Mouse (Mus musculus): Measurements from ENCODE around the gene Uqcc1. TPM values are rescaled to one million over a fixed set of nuclear protein-coding genes. Genes with fewer than 3 reads are reported as not detected.

Uqcc1 gene
- polyA plus RNA-seq, 1 experiment from 2014 or later, result 59.6 TPM

DNA sequence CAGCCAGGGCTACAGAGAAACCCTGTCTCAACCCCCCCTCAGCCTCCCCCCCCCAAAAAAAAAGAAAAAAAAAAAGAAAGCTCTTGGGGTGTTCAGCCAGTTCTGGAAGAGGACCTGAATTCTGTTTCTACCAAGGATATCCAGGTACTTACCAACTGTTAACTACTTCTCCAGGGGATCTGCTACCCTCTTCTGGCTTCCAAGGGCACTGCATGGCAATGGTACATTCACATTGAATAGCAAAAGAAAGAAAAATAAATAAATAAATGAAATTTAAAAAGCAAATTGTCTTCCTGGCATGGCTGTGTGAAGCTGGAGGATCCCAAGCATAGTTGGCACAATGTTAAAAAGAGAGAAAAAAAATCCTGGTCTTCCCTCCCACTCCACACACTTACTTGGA is 21.9 kb upstream of the Uqcc1 start:
- Histone ChIP-seq H3K27ac (ENCODE audit: low read length) (no peak overlapping the region), H3K27me3 (ENCODE audit: control insufficient read depth, insufficient read depth, low read depth, low read length) (peaks cover 7% of the 10 kb centered on the region), H3K4me1 (replicated peaks; ENCODE audit: control insufficient read depth, insufficient read depth, low read length) (peaks cover 6% of the 10 kb centered on the region; the same call in 1 of the 2 replicates), H3K36me3 (ENCODE audit: control insufficient read depth, insufficient read depth, low read length) (no peaks in the 10 kb centered on the region), H3K9me3 (ENCODE audit: control insufficient read depth, low read length) (no peaks in the 10 kb centered on the region), H3K4me3 (ENCODE audit: low read length) (no peak overlapping the region), H3K9ac (ENCODE audit: low read length) (no peak overlapping the region), H3K4me2 (ENCODE audit: low read depth, low read length) (no peak overlapping the region)
- ATAC-seq (ENCODE audit: low read depth), result no peak

DNA sequence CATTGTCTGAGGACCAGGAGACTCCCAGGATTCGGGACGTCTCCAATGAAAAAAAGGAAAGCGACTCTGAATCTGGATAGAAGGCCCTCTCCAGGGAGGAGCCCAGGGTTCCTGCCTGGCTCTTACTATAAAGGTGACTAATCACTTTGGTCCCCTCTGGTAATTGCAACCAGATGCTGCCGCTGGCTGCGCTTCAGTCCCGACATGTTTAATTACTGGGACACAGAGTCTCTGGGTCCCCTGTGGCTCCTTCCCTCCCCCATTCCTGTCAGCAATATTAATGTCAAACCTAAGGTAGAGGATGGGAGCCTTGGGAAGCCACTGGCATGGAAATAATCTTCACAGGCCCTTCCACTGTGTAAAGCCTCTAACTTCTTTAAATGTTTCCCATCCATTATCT is 19.3 kb upstream of the Uqcc1 start:
- Histone ChIP-seq H3K4me3 (ENCODE audit: low read length) (no peak overlapping the region), H3K4me1 (replicated peaks; ENCODE audit: control insufficient read depth, insufficient read depth, low read length) (peaks cover 8% of the 10 kb centered on the region), H3K9ac (ENCODE audit: low read length) (no peak overlapping the region), H3K36me3 (ENCODE audit: control insufficient read depth, insufficient read depth, low read length) (no peaks in the 10 kb centered on the region), H3K27me3 (ENCODE audit: control insufficient read depth, insufficient read depth, low read depth, low read length) (peaks cover 7% of the 10 kb centered on the region), H3K4me2 (ENCODE audit: low read depth, low read length) (no peak overlapping the region), H3K9me3 (ENCODE audit: control insufficient read depth, low read length) (no peaks in the 10 kb centered on the region), H3K27ac (ENCODE audit: low read length) (no peak overlapping the region)
- no peak for ATAC-seq (ENCODE audit: low read depth)
- 39% methylated on average over 6 of the region's 6 CpGs for WGBS

GRCm38 (mm10) chr2:155947390-155948002 is 17.4 kb upstream of the Uqcc1 start:
- Histone ChIP-seq H3K9me3 (ENCODE audit: control insufficient read depth, low read length) (no peaks in the 10 kb centered on the region), H3K4me2 (ENCODE audit: low read depth, low read length) (no peak overlapping the region), H3K4me3 (ENCODE audit: low read length) (no peak overlapping the region), H3K27me3 (ENCODE audit: control insufficient read depth, insufficient read depth, low read depth, low read length) (peaks cover 7% of the 10 kb centered on the region), H3K4me1 (replicated peaks; ENCODE audit: control insufficient read depth, insufficient read depth, low read length) (peaks cover 11% of the 10 kb centered on the region), H3K27ac (ENCODE audit: low read length) (no peak overlapping the region), H3K36me3 (ENCODE audit: control insufficient read depth, insufficient read depth, low read length) (no peaks in the 10 kb centered on the region), H3K9ac (ENCODE audit: low read length) (no peak overlapping the region)
- WGBS, result 25% methylated on average over 5 of the region's 5 CpGs
- ATAC-seq (ENCODE audit: low read depth), result no peak

- no peak for ATAC-seq (ENCODE audit: low read depth)
- Histone ChIP-seq H3K4me2 (ENCODE audit: low read depth, low read length) (no peak overlapping the region), H3K27ac (ENCODE audit: low read length) (no peak overlapping the region), H3K27me3 (ENCODE audit: control insufficient read depth, insufficient read depth, low read depth, low read length) (peaks cover 7% of the 10 kb centered on the region), H3K4me3 (ENCODE audit: low read length) (no peak overlapping the region), H3K36me3 (ENCODE audit: control insufficient read depth, insufficient read depth, low read length) (no peaks in the 10 kb centered on the region), H3K4me1 (replicated peaks; ENCODE audit: control insufficient read depth, insufficient read depth, low read length) (peaks cover 16% of the 10 kb centered on the region), H3K9me3 (ENCODE audit: control insufficient read depth, low read length) (no peaks in the 10 kb centered on the region), H3K9ac (ENCODE audit: low read length) (no peak overlapping the region)
- 33% methylated on average over 4 of the region's 4 CpGs for WGBS
Measured at GRCm38 (mm10) chr2:155946499-155946898, 16.4 kb upstream of the Uqcc1 start.

DNA sequence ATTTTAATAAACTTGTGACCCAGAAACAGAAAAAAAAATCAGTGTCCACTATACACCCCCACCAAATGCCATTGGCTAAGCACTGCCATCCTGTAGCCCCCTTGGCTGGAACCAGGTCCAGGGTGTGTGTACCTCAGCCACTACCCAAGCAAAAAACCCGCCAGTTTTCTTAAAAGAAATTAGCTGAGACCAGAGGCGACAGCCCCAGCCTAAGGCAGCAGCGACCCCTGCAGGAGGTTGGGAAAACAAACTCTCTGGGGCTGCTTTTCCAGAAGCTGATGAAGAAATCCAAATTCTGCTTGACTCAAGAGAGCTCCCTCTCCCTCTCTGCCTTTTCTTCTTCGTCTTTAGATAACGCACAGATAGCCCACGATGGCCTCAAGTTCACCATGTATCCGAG is 16.0 kb upstream of the Uqcc1 start:
- Histone ChIP-seq H3K36me3 (ENCODE audit: control insufficient read depth, insufficient read depth, low read length) (no peaks in the 10 kb centered on the region), H3K9me3 (ENCODE audit: control insufficient read depth, low read length) (no peaks in the 10 kb centered on the region), H3K9ac (ENCODE audit: low read length) (no peak overlapping the region), H3K27ac (ENCODE audit: low read length) (no peak overlapping the region), H3K4me2 (ENCODE audit: low read depth, low read length) (no peak overlapping the region), H3K4me3 (ENCODE audit: low read length) (no peak overlapping the region), H3K27me3 (ENCODE audit: control insufficient read depth, insufficient read depth, low read depth, low read length) (peaks cover 7% of the 10 kb centered on the region), H3K4me1 (replicated peaks; ENCODE audit: control insufficient read depth, insufficient read depth, low read length) (peaks cover 17% of the 10 kb centered on the region)
- 3% methylated on average over 7 of the region's 7 CpGs for WGBS
- ATAC-seq (ENCODE audit: low read depth), result no peak

DNA sequence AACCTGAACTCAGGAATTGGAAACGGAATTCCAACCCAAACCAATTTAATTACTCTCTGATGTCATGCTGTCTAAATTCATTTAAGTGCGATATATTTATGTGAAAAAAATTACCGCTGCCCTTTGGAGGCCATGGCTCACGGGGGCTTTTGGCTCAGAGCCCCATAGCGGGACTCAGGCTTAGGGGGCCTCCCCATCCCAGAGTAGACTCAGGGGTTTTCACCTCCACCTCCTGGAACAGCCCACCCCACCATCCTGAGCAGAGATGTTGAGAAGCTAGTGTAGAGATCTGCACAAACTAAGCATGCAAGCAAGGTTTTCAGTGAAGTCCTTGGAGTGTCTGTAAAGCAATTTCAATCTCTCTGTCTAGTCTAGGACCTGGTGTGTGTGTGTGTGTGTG is 15.5 kb upstream of the Uqcc1 start:
- Histone ChIP-seq H3K27me3 (ENCODE audit: control insufficient read depth, insufficient read depth, low read depth, low read length) (peaks cover 7% of the 10 kb centered on the region), H3K27ac (ENCODE audit: low read length) (no peak overlapping the region), H3K9me3 (ENCODE audit: control insufficient read depth, low read length) (no peaks in the 10 kb centered on the region), H3K4me3 (ENCODE audit: low read length) (no peak overlapping the region), H3K4me1 (replicated peaks; ENCODE audit: control insufficient read depth, insufficient read depth, low read length) (peaks cover 17% of the 10 kb centered on the region), H3K36me3 (ENCODE audit: control insufficient read depth, insufficient read depth, low read length) (no peaks in the 10 kb centered on the region), H3K4me2 (ENCODE audit: low read depth, low read length) (no peak overlapping the region), H3K9ac (ENCODE audit: low read length) (no peak overlapping the region)
- ATAC-seq (ENCODE audit: low read depth), result no peak
- 53% methylated on average over 5 of the region's 5 CpGs for WGBS

- Histone ChIP-seq H3K4me3 (ENCODE audit: low read length) (no peak within 1 kb of the TSS), H3K27me3 (ENCODE audit: control insufficient read depth, insufficient read depth, low read depth, low read length) (peaks cover 7% of the 10 kb centered on the region), H3K9me3 (ENCODE audit: control insufficient read depth, low read length) (no peaks in the 10 kb centered on the region), H3K4me1 (replicated peaks; ENCODE audit: control insufficient read depth, insufficient read depth, low read length) (peaks cover 17% of the 10 kb centered on the region), H3K9ac (ENCODE audit: low read length) (peak within 1 kb of the TSS; percentile 11; the same call in 1 of the 2 replicates), H3K4me2 (ENCODE audit: low read depth, low read length) (peak within 1 kb of the TSS; percentile 13; the same call in 1 of the 2 replicates), H3K36me3 (ENCODE audit: control insufficient read depth, insufficient read depth, low read length) (no peaks in the 10 kb centered on the region), H3K27ac (ENCODE audit: low read length) (no peak within 1 kb of the TSS)
- 34% methylated on average over 13 of the region's 13 CpGs for WGBS
- no peak for ATAC-seq (ENCODE audit: low read depth)
Measured at GRCm38 (mm10) chr2:155945124-155945523, 15.0 kb upstream of the Uqcc1 start, which contains the start of gene Gdf5. Gdf5 (minus strand) TSS chr2:155945367.

DNA sequence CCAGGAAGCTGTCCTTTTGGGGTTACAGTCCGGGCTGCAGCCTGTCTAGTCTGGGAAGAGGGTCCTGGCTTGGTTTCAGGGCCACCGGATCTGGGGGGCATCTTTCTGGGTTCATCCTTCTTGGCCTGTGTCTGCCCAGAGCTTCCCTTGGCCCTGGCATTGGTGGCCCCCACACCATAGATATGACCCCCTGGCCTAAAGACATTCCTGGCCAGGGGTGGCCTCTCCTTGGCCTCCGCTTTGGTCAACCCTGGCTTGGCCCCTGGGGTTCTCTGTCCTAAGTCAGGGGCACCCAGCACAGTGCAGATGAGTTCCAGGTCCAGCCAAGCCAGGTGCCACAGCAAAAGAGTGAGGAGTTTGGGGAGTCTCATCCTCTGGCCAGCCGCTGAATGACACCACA is 14.6 kb upstream of the Uqcc1 start:
- Histone ChIP-seq H3K4me2 (ENCODE audit: low read depth, low read length) (peak overlapping the region; percentile 13; the same call in 1 of the 2 replicates), H3K4me1 (replicated peaks; ENCODE audit: control insufficient read depth, insufficient read depth, low read length) (peaks cover 17% of the 10 kb centered on the region), H3K4me3 (ENCODE audit: low read length) (no peak overlapping the region), H3K27me3 (ENCODE audit: control insufficient read depth, insufficient read depth, low read depth, low read length) (peaks cover 3% of the 10 kb centered on the region; the same call in 1 of the 2 replicates), H3K9me3 (ENCODE audit: control insufficient read depth, low read length) (no peaks in the 10 kb centered on the region), H3K9ac (ENCODE audit: low read length) (no peak overlapping the region), H3K36me3 (ENCODE audit: control insufficient read depth, insufficient read depth, low read length) (no peaks in the 10 kb centered on the region), H3K27ac (ENCODE audit: low read length) (no peak overlapping the region)
- 68% methylated on average over 4 of the region's 4 CpGs for WGBS
- ATAC-seq (ENCODE audit: low read depth), result no peak

GRCm38 (mm10) chr2:155943463-155943862 is 13.4 kb upstream of the Uqcc1 start:
- 11% methylated on average over 8 of the region's 8 CpGs for WGBS
- no peak overlapping the region for H3K4me3 ChIP-seq (ENCODE audit: low read length)
- H3K36me3 ChIP-seq (ENCODE audit: control insufficient read depth, insufficient read depth, low read length), result no peaks in the 10 kb centered on the region
- no peaks in the 10 kb centered on the region for H3K9me3 ChIP-seq (ENCODE audit: control insufficient read depth, low read length)
- no peak overlapping the region for H3K27ac ChIP-seq (ENCODE audit: low read length)
- H3K27me3 ChIP-seq (ENCODE audit: control insufficient read depth, insufficient read depth, low read depth, low read length), result no peaks in the 10 kb centered on the region; the same call in 1 of the 2 replicates
- ATAC-seq (ENCODE audit: low read depth), result no peak
- H3K9ac ChIP-seq (ENCODE audit: low read length), result peak overlapping the region; percentile 16; the same call in 1 of the 2 replicates
- H3K4me2 ChIP-seq (ENCODE audit: low read depth, low read length), result no peak overlapping the region; the same call in 1 of the 2 replicates
- peaks cover 17% of the 10 kb centered on the region for H3K4me1 ChIP-seq (replicated peaks; ENCODE audit: control insufficient read depth, insufficient read depth, low read length)

Measured in lung, embryonic 16.5 days (tissue).